Mouse (Mus musculus) liver, postnatal 0 days (tissue): ENCODE measurements around the gene Cldn10.

Source experiments
- CTCF ChIP-seq: sonication (generic); IDR thresholded peaks from 2 replicates; pipeline ENCODE4 v1.5.1; 2016; ENCODE audit warnings: antibody characterized with exemption, low read depth
- EP300 ChIP-seq: IDR thresholded peaks from 2 replicates; pipeline ENCODE4 v1.6.1; 2016; ENCODE audit warnings: antibody characterized with exemption, low read depth, mild to moderate bottlenecking

GRCm38 (mm10) chr14:118869712-118870111 lies 82.0 kb downstream of the Cldn10 start:
- TF ChIP-seq EP300 (no peak), CTCF (no peak)
